Mouse (Mus musculus): ENCODE data around the gene Gm9789. TPM values are rescaled to one million over a fixed set of nuclear protein-coding genes. Genes with fewer than 3 reads are reported as not detected.
"Not testable (repeated sequence)": the region's sequence is repeated elsewhere in the genome, so short reads cannot be mapped to it uniquely, and the experiment has no call there.

Gene Gm9789
- not detected for total RNA-seq (2021)
- polyA plus RNA-seq (2012; rRNA removed) = not detected in 2 replicates
- long read RNA-seq = 0 reads

DNA sequence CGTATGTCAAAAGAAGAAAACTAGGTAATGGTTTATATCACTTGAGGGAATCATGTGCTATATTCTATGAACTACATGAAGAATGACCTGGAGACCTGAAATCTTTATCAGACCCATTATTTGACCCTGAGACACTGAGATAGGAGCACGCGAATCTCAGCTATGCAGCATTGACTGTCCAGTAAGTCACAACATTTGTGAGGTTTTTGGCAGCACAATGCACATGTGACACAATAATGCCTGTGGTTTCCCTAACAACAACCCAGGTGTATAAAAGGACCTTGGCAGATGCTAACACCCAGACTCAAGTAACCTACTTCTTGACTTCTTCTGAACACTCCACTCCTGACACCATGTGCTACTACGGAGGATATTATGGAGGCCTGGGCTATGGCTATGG is at the start of gene Gm9789:
TSS of gene Gm9789 (plus strand) at position 301 of the 400 bp plus-strand sequence.
- no peak for DNase-seq

DNA sequence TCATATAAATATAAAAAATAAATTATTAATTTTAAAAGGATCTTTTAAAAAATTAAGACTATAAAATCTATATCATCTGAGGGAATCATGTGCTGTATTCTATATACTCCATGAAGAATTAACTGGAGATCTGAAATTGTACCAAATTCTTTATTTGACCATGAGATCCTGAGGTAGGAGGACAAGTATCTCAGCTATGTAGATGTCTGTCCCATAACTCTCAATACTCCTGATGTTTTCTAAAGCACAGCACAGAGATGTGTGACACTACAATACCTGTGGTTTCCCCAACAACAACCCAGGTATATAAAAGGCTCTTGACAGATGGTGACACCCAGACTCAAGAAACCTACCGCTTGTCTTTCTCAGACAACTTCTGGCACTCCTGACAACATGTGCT is 17.2 kb upstream of the Gm9789 start, which contains the start of gene Gm6358:
TSS of gene Gm6358 (plus strand) at position 301 of the 400 bp plus-strand sequence.
- no peak for DNase-seq

GRCm38 (mm10) chr16:89150786-89151185 is 7.0 kb upstream of the Gm9789 start, which contains the start of gene Gm10061:
TSS of gene Gm10061 (plus strand) at chr16:89151086.
- no peak for DNase-seq

DNA sequence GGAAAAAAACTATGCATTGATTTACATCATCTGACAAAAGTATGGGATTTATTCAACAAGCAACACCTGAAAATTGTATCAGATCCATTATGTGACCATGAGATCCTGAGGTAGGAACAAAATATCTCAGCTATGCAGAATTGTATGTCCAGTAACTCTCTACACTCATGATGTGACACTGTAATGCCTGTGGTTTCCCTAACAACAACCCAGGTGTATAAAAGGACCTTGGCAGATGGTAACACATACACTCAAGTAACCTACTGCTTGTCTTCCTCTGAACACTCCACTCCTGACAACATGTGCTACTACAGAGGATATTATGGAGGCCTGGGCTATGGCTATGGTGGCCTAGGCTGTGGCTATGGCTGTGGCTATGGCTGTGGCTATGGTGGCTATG is 11.4 kb downstream of the Gm9789 start, which contains the start of gene Gm7735:
TSS of gene Gm7735 (plus strand) at position 301 of the 400 bp plus-strand sequence.
- not testable (repeated sequence) for DNase-seq

DNA sequence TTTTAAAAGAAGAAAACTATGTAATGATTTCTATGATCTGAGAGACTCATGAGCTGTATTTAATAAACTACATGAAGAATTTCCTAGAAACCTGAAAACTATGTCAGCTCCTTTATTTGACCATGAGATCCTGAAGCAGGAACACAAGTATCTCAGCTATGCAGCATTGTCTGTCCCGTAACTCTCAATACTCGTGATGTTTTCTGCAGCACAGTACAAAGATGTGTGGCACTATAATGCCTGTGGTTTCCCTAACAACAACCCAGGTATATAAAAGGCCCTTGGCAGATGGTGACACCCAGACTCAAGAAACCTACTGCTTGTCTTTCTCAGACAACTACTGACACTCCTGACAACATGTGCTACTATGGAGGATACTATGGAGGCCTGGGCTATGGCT is 16.7 kb downstream of the Gm9789 start, which contains the start of gene 1110057P08Rik:
TSS of gene 1110057P08Rik (plus strand) at position 301 of the 400 bp plus-strand sequence.
- no peak for DNase-seq

DNA sequence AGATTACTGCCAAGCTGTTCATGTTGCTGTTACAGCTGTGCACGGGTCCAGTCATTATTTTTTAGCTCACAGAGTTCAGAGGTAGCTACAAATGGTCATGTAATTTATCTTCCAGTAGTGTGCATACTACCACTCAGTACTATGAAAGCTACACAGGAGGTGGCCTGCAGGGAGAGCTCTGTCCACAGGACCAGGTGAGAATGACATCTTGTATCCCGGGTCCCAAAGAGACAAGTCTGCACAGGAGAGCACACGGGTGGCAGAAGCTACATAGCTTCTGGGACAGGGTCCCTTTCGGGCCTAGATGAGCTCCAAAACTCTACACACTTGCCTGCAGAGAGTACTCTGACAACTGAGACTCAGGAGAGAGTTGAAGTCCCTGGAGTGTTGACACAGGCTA is 30.9 kb downstream of the Gm9789 start:
- no peak for DNase-seq

DNA sequence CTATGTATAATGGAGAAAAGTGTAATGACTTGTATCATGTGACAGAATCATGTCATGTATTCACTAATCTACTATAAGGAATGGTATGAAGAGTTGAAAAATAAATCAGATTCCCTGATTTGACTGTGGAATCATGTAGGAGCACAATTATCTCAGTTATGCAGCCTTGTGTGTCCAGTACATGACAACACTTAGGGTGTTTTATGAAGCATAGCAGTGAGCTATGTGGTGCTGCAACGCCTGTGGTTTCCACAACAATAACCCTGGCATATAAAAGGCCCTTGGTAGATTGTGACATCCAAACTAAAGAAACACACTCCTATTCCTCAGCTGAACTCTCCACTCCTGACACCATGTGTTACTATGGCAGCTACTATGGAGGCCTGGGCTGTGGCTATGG is 47.8 kb downstream of the Gm9789 start, which contains the start of gene Krtap20-2:
TSS of gene Krtap20-2 (plus strand) at position 301 of the 400 bp plus-strand sequence.
- no peak for DNase-seq

Other genes with a start within 250 kb of the Gm9789 start
- gene Krtap19-9b, start 225.7 kb upstream of the Gm9789 start, total RNA-seq (2021) = not detected
- gene Krtap19-9b, start 225.7 kb upstream of the Gm9789 start, polyA plus RNA-seq (2012; rRNA removed) = not detected in 2 replicates
- not detected for gene Krtap16-3, start 195.1 kb upstream of the Gm9789 start, total RNA-seq (2021)
- not detected in 2 replicates for gene Krtap16-3, start 195.1 kb upstream of the Gm9789 start, polyA plus RNA-seq (2012; rRNA removed)
- gene Krtap22-2, start 147.2 kb upstream of the Gm9789 start, total RNA-seq (2021) = not detected
- gene Krtap22-2, start 147.2 kb upstream of the Gm9789 start, polyA plus RNA-seq (2012; rRNA removed) = not detected in 2 replicates
- gene Gm10229, start 142.7 kb upstream of the Gm9789 start, total RNA-seq (2021) = not detected
- gene Gm10229, start 142.7 kb upstream of the Gm9789 start, polyA plus RNA-seq (2012; rRNA removed) = not detected in 2 replicates
- gene Krtap6-1, start 126.3 kb upstream of the Gm9789 start, total RNA-seq (2021) = not detected
- gene Krtap6-1, start 126.3 kb upstream of the Gm9789 start, polyA plus RNA-seq (2012; rRNA removed) = not detected in 2 replicates
- gene Gm10228, start 116.5 kb upstream of the Gm9789 start, total RNA-seq (2021) = not detected
- not detected in 2 replicates for gene Gm10228, start 116.5 kb upstream of the Gm9789 start, polyA plus RNA-seq (2012; rRNA removed)
- not detected for gene Krtap6-5, start 110.1 kb upstream of the Gm9789 start, total RNA-seq (2021)
- gene Krtap6-5, start 110.1 kb upstream of the Gm9789 start, polyA plus RNA-seq (2012; rRNA removed) = not detected in 2 replicates
- gene 1110025L11Rik, start 94.0 kb upstream of the Gm9789 start, total RNA-seq (2021) = not detected
- not detected in 2 replicates for gene 1110025L11Rik, start 94.0 kb upstream of the Gm9789 start, polyA plus RNA-seq (2012; rRNA removed)
- not detected for gene Krtap6-3, start 73.9 kb upstream of the Gm9789 start, total RNA-seq (2021)
- not detected in 2 replicates for gene Krtap6-3, start 73.9 kb upstream of the Gm9789 start, polyA plus RNA-seq (2012; rRNA removed)
- gene Gm6358, start 17.1 kb upstream of the Gm9789 start, total RNA-seq (2021) = not detected
- gene Gm6358, start 17.1 kb upstream of the Gm9789 start, polyA plus RNA-seq (2012; rRNA removed) = not detected in 2 replicates
- not detected for gene Gm10061, start 6.9 kb upstream of the Gm9789 start, total RNA-seq (2021)
- gene Gm10061, start 6.9 kb upstream of the Gm9789 start, polyA plus RNA-seq (2012; rRNA removed) = not detected in 2 replicates
- gene Gm7735, start 11.5 kb downstream of the Gm9789 start, total RNA-seq (2021) = not detected
- gene Gm7735, start 11.5 kb downstream of the Gm9789 start, polyA plus RNA-seq (2012; rRNA removed) = not detected in 2 replicates
- gene 1110057P08Rik, start 16.8 kb downstream of the Gm9789 start, total RNA-seq (2021) = not detected
- not detected in 2 replicates for gene 1110057P08Rik, start 16.8 kb downstream of the Gm9789 start, polyA plus RNA-seq (2012; rRNA removed)
- not detected for gene Krtap20-2, start 47.9 kb downstream of the Gm9789 start, total RNA-seq (2021)
- not detected in 2 replicates for gene Krtap20-2, start 47.9 kb downstream of the Gm9789 start, polyA plus RNA-seq (2012; rRNA removed)
- gene Krtap21-1, start 245.9 kb downstream of the Gm9789 start, total RNA-seq (2021) = not detected
- gene Krtap21-1, start 245.9 kb downstream of the Gm9789 start, polyA plus RNA-seq (2012; rRNA removed) = not detected in 2 replicates